Mouse (Mus musculus): ENCODE measurements around the gene Armc3. TPM values are rescaled to one million over a fixed set of nuclear protein-coding genes. Genes with fewer than 3 reads are reported as not detected.
"Not testable (repeated sequence)": the region's sequence is repeated elsewhere in the genome, so short reads cannot be mapped to it uniquely, and the experiment has no call there.

Armc3 gene
- polyA plus RNA-seq, 1 experiment from 2014 or later, result not detected

GRCm38 (mm10) chr2:19274583-19274982, 75.5 kb downstream of the Armc3 start:
- Histone ChIP-seq H3K4me2 (no peak overlapping the region), H3K4me1 (replicated peaks) (no peaks in the 10 kb centered on the region), H3K9me3 (replicated peaks) (no peaks in the 10 kb centered on the region), H3K4me3 (no peak overlapping the region), H3K9ac (no peak overlapping the region), H3K36me3 (no peaks in the 10 kb centered on the region), H3K27me3 (replicated peaks) (peaks cover 8% of the 10 kb centered on the region; the same call in 1 of the 2 replicates), H3K27ac (ENCODE audit: poor library complexity, severe bottlenecking) (no peak overlapping the region)
- 66% methylated on average over 2 of the region's 2 CpGs for WGBS
- ATAC-seq (ENCODE audit: insufficient number of reproducible peaks, low FRiP score), result no peak

- Histone ChIP-seq H3K27me3 (replicated peaks) (peaks cover 8% of the 10 kb centered on the region), H3K9me3 (replicated peaks) (no peaks in the 10 kb centered on the region), H3K4me3 (peak overlapping the region; percentile 45), H3K27ac (ENCODE audit: poor library complexity, severe bottlenecking) (no peak overlapping the region), H3K4me2 (peak overlapping the region; percentile 84), H3K36me3 (no peaks in the 10 kb centered on the region), H3K4me1 (replicated peaks) (no peaks in the 10 kb centered on the region), H3K9ac (peak overlapping the region; percentile 73)
- ATAC-seq (ENCODE audit: insufficient number of reproducible peaks, low FRiP score), result peak; percentile 53; the same call in 1 of the 2 replicates
- WGBS, result 8% methylated on average over 25 of the region's 25 CpGs
Observed at GRCm38 (mm10) chr2:19275602-19276539, 76.8 kb downstream of the Armc3 start.

- no peaks in the 10 kb centered on the region for H3K36me3 ChIP-seq
- no peak overlapping the region for H3K27ac ChIP-seq (ENCODE audit: poor library complexity, severe bottlenecking)
- no peak overlapping the region for H3K4me2 ChIP-seq
- peaks cover 5% of the 10 kb centered on the region for H3K27me3 ChIP-seq (replicated peaks)
- H3K9me3 ChIP-seq (replicated peaks), result no peaks in the 10 kb centered on the region
- WGBS, result 88% methylated on average over 11 of the region's 11 CpGs
- H3K4me3 ChIP-seq, result no peak overlapping the region
- no peak overlapping the region for H3K9ac ChIP-seq
- ATAC-seq (ENCODE audit: insufficient number of reproducible peaks, low FRiP score), result no peak
- no peaks in the 10 kb centered on the region for H3K4me1 ChIP-seq (replicated peaks)
Observed at GRCm38 (mm10) chr2:19280331-19280730, 81.2 kb downstream of the Armc3 start.

- Histone ChIP-seq H3K9ac (no peak overlapping the region), H3K27ac (ENCODE audit: poor library complexity, severe bottlenecking) (no peak overlapping the region), H3K9me3 (replicated peaks) (no peaks in the 10 kb centered on the region), H3K4me2 (no peak overlapping the region), H3K27me3 (replicated peaks) (no peaks in the 10 kb centered on the region), H3K4me1 (replicated peaks) (no peaks in the 10 kb centered on the region), H3K36me3 (no peaks in the 10 kb centered on the region), H3K4me3 (no peak overlapping the region)
- 45% methylated on average over 3 of the region's 3 CpGs for WGBS
- ATAC-seq (ENCODE audit: insufficient number of reproducible peaks, low FRiP score), result no peak
Observed at GRCm38 (mm10) chr2:19292366-19292765, 93.3 kb downstream of the Armc3 start.

GRCm38 (mm10) chr2:19300345-19301089, 101.4 kb downstream of the Armc3 start:
- Histone ChIP-seq H3K4me1 (replicated peaks) (no peaks in the 10 kb centered on the region), H3K9me3 (replicated peaks) (no peaks in the 10 kb centered on the region), H3K9ac (no peak overlapping the region), H3K27ac (ENCODE audit: poor library complexity, severe bottlenecking) (no peak overlapping the region), H3K36me3 (no peaks in the 10 kb centered on the region), H3K27me3 (replicated peaks) (no peaks in the 10 kb centered on the region), H3K4me2 (no peak overlapping the region), H3K4me3 (no peak overlapping the region)
- 73% methylated on average over 9 of the region's 9 CpGs for WGBS
- no peak for ATAC-seq (ENCODE audit: insufficient number of reproducible peaks, low FRiP score)

- H3K36me3 ChIP-seq, result no peaks in the 10 kb centered on the region
- H3K27me3 ChIP-seq (replicated peaks), result no peaks in the 10 kb centered on the region
- H3K4me3 ChIP-seq, result no peak overlapping the region
- no peak overlapping the region for H3K27ac ChIP-seq (ENCODE audit: poor library complexity, severe bottlenecking)
- ATAC-seq (ENCODE audit: insufficient number of reproducible peaks, low FRiP score), result no peak
- H3K4me1 ChIP-seq (replicated peaks), result no peaks in the 10 kb centered on the region
- peak overlapping the region; percentile 10; the same call in 1 of the 2 replicates for H3K4me2 ChIP-seq
- no peak overlapping the region for H3K9ac ChIP-seq
- WGBS, result 14% methylated on average over 6 of the region's 6 CpGs
- H3K9me3 ChIP-seq (replicated peaks), result no peaks in the 10 kb centered on the region
Observed at GRCm38 (mm10) chr2:19301251-19301650, 102.1 kb downstream of the Armc3 start.

- not testable (repeated sequence) for H3K4me3 ChIP-seq; H3K27ac ChIP-seq (ENCODE audit: poor library complexity, severe bottlenecking); H3K36me3 ChIP-seq; H3K9ac ChIP-seq; H3K27me3 ChIP-seq (replicated peaks); H3K4me1 ChIP-seq (replicated peaks); H3K4me2 ChIP-seq; ATAC-seq (ENCODE audit: insufficient number of reproducible peaks, low FRiP score); H3K9me3 ChIP-seq (replicated peaks)
- 76% methylated on average over 3 of the region's 3 CpGs for WGBS
Observed at GRCm38 (mm10) chr2:19303087-19303486, 104.0 kb downstream of the Armc3 start.

GRCm38 (mm10) chr2:19310498-19310897, 111.4 kb downstream of the Armc3 start:
- Histone ChIP-seq H3K4me1 (replicated peaks) (no peaks in the 10 kb centered on the region), H3K9me3 (replicated peaks) (peaks cover 7% of the 10 kb centered on the region), H3K27ac (ENCODE audit: poor library complexity, severe bottlenecking) (no peak overlapping the region), H3K4me2 (no peak overlapping the region), H3K27me3 (replicated peaks) (no peaks in the 10 kb centered on the region), H3K36me3 (no peaks in the 10 kb centered on the region), H3K9ac (no peak overlapping the region), H3K4me3 (no peak overlapping the region)
- no peak for ATAC-seq (ENCODE audit: insufficient number of reproducible peaks, low FRiP score)
- whole genome bisulfite sequencing, result 76% methylated on average over 3 of the region's 3 CpGs

GRCm38 (mm10) chr2:19316056-19316455, 117.0 kb downstream of the Armc3 start:
- H3K4me3 ChIP-seq, result no peak overlapping the region
- ATAC-seq (ENCODE audit: insufficient number of reproducible peaks, low FRiP score), result no peak
- H3K9ac ChIP-seq, result no peak overlapping the region
- H3K27me3 ChIP-seq (replicated peaks), result no peaks in the 10 kb centered on the region
- no peak overlapping the region for H3K27ac ChIP-seq (ENCODE audit: poor library complexity, severe bottlenecking)
- H3K9me3 ChIP-seq (replicated peaks), result peaks cover 15% of the 10 kb centered on the region
- no peaks in the 10 kb centered on the region for H3K36me3 ChIP-seq
- H3K4me1 ChIP-seq (replicated peaks), result no peaks in the 10 kb centered on the region
- no peak overlapping the region for H3K4me2 ChIP-seq
- WGBS, result 47% methylated on average over 11 of the region's 11 CpGs

- ATAC-seq (ENCODE audit: insufficient number of reproducible peaks, low FRiP score), result no peak
- H3K4me1 ChIP-seq (replicated peaks), result no peaks in the 10 kb centered on the region
- no peaks in the 10 kb centered on the region for H3K36me3 ChIP-seq
- WGBS, result 71% methylated on average over 4 of the region's 4 CpGs
- no peaks in the 10 kb centered on the region for H3K27me3 ChIP-seq (replicated peaks)
- no peak overlapping the region for H3K9ac ChIP-seq
- no peak overlapping the region for H3K4me3 ChIP-seq
- H3K9me3 ChIP-seq (replicated peaks), result peaks cover 15% of the 10 kb centered on the region
- no peak overlapping the region for H3K27ac ChIP-seq (ENCODE audit: poor library complexity, severe bottlenecking)
- no peak overlapping the region for H3K4me2 ChIP-seq
Observed at GRCm38 (mm10) chr2:19316691-19317090, 117.6 kb downstream of the Armc3 start.

GRCm38 (mm10) chr2:19317151-19317812, 118.2 kb downstream of the Armc3 start:
- H3K36me3 ChIP-seq; ATAC-seq (ENCODE audit: insufficient number of reproducible peaks, low FRiP score); H3K4me2 ChIP-seq; H3K9ac ChIP-seq; H3K4me1 ChIP-seq (replicated peaks); H3K27me3 ChIP-seq (replicated peaks); H3K4me3 ChIP-seq; H3K27ac ChIP-seq (ENCODE audit: poor library complexity, severe bottlenecking): not testable (repeated sequence)
- peaks cover 15% of the 10 kb centered on the region for H3K9me3 ChIP-seq (replicated peaks)
- 46% methylated on average over 2 of the region's 2 CpGs for WGBS

Data from heart, embryonic 12.5 days (tissue).